Mouse (Mus musculus) cerebellum, postnatal 36 days (tissue): ENCODE data around the gene Morc3.
A peak's percentile ranks its signal among the peaks of the same experiment; 100 is the strongest.

Experiments
- DNase-seq, 2 experiments: peaks; one replicate each; pipeline ENCODE4 v3.0.0; 2021 to 2022; ENCODE audit warnings: mixed read lengths in 2 of 2

Gene Morc3

DNA sequence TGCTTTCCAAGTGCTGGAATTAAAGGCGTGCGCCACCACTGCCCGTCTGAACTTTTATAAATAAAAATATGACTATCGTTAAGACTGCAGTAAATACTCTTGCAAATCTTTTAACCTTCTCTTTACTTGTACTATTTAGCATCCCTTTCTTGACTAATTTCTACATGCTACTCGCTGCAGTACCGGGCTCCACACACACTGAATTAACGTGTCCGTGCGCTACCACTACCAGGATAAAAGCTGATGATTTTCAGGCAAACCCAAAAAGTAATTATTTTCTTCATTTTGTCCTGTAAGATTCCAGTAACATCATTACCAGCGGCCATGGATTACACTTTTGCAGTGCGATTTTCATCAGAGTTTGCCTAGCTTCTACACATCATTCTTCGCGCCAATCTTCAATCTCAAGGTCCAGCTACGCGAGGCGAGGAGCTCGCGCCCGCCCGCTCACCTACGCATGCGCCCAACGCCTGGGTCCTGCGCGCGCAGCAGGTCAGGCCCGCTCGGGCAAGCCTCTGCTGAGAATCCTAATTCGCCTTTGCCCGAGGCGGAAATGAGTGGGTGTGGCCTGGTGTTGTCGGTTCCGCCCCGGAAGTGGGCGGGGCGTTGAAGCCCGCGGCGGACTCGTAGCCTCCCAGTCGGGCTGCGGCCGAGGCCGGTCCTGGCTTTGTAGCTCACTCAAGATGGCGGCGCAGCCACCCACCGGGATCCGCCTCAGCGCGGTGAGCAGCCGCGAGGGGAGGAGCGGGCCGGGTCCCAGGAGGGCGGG lies at the start of gene Morc3:
TSS of gene Morc3 (plus strand) at position 495 of the 769 bp plus-strand sequence.
- DNase-seq: peak; percentile 99

DNA sequence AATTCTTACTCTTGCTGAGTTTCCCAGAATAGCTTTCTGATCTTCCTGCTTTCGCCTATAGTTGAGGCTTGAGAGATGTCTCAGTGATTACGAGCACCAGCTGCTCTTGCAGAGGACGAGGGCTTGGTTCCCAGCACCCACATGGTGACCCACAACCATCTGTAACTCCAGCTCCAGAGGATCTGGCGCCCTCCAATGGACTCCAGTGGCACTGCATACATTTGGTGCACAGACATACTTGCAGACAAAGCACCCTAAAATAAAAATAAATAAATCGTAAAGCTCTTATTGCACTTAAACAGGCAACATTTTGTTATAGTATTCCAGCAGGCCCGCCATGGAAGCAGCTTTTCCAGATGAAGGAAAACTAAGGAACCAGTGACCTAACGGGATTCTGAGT lies 47.7 kb upstream of the Morc3 start:
- DNase-seq: no peak

DNA sequence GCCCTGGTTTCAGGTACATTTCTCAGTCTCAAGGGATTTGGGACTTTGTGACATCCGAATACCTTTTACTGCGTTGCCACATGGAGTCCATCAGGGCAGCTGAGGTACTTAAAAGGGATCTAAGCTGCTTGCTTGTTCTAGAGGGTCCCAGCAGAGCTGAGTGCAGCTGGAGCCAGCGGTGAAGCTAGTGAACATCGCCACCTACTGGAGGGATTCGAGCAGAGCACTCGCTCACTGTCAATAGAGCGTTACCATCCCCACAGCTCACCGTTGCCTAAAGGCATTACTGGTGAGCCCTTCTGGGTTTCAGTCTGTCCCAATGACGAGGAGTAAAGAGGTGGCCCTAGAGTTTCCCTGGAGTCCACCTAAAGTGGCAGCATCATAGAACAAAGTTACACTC lies 46.1 kb upstream of the Morc3 start:
- DNase-seq: peak; percentile 55

DNA sequence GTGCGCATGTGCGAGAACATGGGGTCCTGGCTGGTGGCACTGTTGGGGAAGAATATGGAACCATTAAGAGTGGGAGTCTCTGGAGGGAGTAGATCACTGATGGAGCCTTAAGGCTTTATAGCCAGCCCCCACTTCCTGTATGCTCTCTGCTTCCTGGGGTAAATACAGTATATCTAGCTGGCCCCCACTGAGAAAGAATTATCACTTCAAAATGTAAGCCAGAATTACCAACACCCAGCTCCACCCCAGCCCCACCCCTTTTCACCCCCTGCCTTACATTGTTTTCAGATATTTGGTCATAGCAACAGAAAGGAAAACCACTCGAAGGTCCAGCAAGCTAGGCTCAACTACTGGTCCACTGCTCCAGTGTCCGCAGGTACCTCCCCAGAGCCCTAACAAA lies 43.5 kb upstream of the Morc3 start:
- DNase-seq: no peak

DNA sequence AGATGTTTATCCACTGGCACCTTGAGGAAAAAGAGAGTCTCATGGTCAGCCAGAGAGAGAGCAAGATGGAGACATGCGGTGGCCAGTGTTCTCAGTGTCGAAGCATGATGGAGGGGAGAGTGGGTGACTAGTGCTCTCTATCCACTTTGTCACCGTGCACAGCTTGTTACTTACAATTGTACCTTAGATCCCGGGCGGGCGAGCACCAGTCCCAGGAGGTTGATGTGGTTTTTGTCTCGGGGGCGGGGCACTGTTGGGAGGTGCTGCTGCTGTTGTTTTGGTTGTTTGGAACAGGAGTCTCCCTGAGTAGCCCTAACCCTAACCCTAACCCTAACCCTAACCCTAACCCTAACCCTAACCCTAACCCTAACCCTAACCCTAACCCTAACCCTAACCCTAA lies 43.0 kb upstream of the Morc3 start:
- no peak for DNase-seq

DNA sequence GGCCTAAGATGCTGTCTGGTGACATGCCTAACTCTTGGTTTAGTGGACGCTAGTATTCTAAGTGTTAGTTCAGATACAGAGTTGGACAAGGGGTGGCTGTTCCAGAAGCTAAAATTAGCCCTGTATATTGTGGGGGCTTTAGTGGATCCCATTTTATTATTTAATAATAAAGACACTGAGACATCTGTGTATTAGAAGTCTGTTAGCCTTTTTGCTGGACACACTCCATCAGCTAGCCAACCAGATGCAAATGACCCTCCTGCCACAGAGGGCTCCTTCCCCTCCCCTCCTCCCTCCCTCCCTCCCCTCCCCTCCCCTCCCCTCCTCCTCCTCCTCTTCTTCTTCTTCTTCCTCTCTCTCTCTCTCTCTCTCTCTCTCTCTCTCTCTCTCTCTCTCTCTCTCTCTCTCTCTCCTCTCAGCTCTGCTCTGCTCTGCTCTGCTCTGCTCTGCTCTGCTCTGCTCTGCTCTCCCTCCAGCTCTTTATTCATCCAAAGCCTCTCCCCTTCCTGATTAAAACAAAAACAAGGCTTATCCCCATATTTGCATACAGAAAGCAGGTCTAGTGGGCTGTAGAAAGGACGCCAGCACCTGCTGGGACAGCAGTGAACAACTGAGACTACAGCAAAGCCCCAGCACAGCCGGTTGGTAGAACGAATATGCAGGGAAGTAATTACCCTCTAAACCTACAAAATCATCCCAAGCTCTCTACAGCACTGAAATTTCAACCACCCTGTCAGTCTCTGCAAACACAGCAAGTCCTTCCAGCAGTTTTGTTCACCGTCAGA lies 41.8 kb upstream of the Morc3 start:
- no peak for DNase-seq

DNA sequence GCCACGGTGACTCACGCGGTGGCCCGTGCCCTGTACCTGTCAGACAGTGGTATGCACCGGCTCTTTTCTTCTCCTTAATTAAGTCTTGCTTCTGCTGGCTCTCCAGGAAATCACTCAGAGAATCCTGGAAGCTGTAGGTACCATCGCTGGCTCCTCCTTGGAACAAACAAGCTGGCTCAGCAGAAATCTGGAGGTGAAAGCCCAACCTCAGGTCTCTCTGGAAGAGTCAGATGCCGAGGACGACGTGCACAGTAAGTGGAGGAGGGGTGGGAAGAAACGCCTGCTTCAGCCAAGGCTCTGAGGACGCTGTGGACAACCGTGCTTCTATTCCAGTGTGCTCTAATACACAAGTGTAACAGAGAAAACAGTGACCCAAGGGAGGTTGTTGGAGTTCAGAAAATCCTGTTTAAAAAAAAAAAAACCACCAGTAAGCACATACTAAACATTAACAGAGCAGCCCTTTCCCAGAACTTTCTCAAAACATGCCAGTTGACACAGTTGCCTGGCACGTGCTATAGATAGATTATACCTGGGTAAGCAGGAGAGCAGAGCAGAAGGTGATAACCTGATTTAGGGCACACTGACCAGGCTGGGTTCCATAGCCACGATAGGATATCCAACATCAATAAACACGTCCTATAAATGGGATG lies 38.8 kb upstream of the Morc3 start:
- no peak for DNase-seq

DNA sequence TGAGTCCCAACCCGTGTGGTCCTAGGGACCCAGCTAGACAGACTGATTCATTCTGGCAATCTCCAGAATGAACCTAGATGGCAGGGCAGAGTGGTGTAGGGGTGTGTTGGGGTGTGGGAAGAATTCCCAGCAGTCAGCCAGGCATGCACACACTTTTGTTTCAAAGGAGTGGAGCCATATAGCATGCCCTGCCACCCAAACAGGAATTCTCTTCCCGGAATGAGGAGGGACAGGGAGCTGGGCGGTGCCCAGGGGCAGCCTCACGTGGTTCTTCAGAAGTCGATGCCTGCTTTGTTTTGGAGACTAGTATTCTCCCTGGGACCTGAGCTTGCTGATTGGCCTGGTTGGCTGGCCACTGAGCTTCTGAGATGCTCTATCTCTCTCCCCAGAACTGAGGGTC lies 37.1 kb upstream of the Morc3 start:
- no peak for DNase-seq

DNA sequence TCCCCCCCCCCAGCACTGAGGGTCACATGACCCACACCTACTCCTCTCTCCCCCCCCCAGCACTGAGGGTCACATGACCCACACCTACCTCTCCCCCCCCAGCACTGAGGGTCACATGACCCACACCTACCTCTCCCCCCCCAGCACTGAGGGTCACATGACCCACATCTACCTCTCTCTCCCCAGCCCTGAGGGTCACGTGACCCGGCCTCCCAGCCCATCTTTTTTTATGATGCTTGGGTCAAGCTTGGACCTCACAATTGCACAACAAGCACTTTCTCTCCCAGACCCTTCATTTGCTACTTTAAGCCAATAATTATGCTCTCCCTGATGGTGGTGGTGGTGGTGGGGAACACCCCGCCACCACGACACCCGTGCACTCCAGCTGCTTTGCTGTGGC lies 36.5 kb upstream of the Morc3 start:
- no peak for DNase-seq

DNA sequence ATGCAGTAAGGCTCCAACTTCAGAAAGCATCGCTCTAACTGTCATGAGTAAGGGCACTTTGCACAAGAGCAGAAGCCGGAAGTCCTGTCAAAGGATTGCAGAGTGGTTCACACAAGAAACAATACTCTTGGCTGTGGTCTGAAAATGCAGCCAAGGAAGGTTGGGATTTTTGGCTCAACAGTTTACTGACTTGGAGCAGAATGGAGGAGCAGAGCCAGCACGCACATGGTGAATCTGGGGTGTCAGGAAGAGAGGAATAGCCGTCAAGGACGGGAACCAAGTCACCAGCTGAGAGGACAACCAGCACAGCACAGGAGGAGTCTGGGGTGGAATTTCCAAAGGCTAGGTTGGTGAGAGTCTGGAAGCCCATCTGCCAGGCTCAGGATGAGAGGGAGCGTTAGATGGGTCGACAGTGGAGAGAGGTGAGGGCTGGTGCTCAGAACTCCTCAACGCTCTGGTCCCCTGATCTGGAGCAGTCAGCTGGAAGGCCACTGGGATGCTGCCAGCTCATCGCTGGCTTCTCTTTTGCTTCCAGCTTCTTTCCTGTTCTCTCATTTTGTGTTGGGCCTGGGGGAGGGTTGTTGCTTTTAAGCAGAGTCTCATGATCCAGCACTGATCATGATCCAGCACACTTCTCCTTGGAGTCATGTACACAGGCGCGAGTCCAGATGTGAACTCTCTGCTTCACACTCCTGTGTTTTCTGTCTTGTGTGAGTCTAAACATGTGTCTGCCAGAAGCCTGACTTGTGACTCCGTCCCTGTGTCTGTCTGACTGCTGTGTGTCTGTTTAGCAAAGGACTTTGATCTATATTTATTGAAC lies 34.7 kb upstream of the Morc3 start:
- peak; percentile 56 to 58 for DNase-seq

DNA sequence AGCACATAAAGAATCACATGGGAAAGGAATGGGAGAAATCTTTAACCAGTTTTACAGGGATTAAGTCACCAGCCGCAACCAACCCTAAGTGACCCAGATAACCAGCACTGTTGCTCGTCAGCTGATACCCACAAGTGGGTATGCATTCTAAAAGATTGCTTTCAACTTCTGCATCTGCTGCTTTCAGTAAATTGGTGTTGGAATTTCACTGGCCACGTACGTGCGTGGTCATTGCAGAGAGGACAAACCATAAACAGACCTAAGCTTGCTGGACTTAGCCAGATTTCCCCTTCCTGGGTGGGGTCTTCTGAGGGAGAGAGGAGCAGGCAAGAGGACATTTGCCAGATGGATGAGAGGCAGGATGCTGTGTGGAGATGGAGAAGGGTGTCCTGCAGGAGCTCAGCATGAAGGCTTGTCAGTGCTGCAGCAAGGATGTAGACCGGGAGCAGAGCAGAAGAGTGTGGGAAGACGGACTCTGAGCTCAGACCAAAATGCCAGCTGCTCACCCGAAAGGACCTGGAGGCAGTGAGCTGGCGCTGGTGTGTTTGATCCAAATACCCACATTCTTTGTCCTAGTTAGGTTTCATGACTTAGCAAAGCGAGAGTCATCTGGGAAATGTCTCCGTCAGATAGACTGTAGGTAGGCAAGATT lies 34.0 kb upstream of the Morc3 start:
- DNase-seq: peak in 1 of 2 experiments; percentile 22

DNA sequence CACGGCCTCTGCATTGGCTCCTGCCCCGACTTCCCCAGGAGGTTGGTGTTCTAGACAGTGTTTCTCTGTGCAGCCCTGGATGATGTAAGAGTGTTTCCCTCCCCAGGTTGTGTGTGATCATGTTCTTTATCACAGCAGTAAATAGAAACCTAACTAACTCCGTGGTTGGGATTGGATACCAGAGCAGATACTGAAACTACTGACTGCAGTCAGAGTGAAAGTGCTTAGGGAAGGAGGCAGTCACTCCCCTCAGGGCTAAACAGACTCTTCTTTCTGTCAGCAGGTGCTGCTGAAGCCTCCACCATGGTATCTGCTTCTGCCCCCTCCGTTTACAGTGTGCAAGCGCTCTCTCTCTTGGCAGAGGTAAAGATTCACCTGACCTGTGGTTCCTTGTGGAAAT lies 33.3 kb upstream of the Morc3 start:
- no peak for DNase-seq

DNA sequence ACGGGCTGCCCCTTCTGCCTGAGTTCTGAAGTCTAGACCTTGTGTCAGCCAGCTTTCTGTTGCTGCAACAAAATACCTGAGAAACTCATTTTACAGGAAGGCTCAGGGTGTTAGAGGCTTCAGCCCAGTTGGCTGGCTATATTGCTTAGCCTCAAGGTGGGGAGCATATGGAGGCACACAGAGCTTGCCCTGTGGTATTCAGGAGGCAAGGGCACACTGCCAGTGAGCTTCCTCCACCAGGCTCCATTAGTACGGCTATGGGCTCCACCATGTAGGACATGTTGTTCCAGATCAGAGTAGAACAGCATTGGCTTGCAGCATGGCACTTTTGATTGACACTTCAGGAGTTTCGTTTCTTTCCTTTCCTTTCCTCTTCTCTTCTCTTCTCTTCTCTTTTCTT lies 32.9 kb upstream of the Morc3 start:
- DNase-seq: peak; percentile 29 to 32

DNA sequence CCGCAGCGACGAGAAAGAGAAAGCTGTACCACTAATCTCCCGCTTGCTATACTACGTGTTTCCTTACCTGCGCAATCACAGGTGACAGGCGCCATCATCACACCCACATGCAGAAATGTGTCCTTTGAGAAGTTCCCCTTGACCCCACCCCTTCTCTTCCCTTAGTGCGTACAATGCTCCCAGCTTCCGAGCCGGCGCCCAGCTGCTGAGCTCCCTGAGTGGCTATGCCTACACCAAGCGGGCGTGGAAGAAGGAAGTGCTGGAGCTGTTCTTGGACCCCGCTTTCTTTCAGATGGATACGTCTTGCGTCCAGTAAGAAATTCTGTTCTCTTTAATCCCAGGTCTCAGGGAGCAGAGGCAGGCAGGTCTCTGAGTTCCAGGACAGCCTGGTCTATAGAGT lies 32.0 kb upstream of the Morc3 start:
- DNase-seq: no peak

DNA sequence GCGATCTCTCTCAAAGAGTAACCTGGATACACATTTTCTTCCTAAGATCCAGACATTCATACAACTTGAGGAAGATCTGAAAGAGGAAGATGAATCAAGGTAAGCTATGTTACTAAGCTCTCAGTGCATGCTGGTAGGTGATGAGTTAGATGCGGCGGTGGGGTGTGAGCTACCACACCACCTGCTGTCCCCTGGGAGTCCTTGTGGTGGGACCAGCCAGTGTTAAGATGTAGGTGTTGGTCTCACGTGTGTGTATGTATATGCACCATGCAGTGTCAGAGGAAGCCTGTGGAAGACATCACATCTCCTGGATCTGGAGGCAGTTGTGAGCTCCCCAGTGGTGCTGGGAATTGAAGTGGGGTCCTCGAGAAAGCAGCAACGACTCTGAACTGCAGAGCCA lies 24.8 kb upstream of the Morc3 start:
- no peak for DNase-seq

DNA sequence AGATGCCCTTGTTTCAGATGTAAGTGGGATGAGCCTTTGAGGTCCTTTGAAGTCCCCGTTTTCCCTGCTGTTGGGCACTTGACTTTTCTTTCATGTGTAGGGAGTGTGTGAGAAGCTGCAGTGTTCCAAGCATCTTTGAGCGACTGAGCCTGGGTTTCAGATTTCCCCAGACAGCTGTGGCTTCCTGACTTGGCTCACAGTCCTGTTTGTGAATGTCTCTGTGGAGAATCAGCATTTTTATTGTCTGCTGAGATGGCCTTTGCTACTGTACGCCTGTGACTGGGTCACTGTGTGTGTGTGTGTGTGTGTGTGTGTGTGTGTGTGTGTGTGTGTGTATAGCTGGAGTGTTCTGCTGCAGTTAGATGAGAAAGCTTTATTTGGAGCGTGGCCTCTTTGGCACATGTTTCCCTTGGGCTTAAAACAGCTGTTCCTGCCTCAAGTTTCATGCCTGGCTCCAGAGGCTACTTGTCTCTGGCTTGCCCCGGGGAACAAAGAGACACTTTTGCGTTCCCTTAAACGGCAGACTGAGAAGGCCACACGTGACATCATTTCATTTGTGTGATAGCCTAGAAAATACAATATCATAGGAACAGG lies 23.9 kb upstream of the Morc3 start:
- DNase-seq: no peak

DNA sequence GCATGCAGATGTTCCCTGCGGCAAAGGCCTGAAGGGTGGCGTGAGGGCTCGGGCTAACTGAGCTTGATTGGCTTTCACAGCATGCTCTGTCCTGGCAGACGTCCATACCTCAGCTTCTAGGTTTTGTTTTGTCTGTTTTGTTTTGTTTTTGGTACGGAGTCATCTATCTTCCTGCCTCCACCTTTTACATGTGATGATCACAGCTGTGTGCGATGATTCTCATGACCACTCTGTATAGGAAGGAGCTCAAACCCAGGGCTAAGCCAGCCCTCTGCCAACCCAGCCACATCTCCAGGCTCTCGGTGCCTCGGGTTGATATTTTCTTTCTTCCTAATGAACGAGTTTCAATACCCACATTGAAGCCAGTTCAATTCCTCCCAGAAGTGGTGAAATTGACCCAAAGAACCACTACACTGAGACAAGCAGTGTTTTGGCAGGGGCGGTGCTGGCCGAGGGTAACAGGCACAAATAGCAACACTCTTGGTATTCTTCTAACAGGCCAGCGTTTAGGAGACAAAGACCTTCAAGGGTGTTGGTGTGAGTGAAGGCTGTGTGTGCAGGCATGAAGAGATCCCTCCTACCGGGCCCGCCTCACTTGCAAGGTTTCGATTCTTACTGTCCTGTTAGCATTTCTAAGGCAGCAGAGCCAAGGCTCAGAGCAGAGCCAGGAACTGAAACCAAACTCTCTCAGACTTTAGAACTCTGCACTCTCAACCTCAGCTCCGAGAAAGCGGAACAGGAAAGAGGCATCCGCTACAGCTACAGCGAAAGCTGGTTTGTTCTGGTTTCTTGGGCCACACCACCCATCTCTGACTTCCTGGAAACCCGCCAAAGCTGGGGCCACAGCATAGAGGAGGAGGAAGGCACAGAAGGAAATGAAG lies 15.8 kb upstream of the Morc3 start:
- no peak for DNase-seq

DNA sequence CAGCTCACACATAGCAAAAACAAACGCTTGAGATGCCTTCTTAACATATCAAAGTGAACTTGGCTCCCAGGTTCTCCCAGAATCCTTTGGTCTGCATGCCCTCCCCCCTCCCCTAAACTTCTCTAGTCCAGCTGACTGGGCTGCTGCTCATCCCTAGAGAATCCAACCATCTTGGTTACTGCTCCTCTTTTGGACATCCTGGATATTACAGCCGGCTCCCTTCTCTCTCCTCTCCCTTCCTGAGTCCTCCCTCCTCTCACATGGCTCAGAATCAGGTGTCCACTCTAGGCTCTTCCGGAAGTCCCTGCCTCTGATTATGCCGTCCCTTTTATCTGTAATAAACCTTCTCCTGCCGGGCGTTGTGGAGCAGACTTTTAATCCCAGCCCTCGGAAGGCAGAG lies 15.1 kb upstream of the Morc3 start:
- DNase-seq: no peak

DNA sequence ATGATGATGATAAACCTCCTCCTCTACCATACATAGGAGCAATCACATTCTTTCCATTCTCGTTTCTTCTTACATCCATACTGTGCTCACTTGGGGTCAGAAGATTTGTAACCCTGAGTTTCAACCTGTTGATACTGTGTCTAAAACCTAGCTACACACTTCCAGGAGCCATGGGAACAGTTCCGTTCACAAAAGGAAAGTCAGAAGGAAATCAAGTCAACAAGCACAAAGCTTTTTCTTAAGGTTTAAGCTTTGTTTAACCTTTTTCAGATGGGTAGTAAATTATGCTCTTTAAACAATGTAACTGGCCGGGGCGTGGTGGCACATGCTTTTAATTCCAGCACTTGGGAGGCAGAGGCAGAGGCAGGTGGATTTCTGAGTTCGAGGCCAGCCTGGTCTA lies 14.6 kb upstream of the Morc3 start:
- DNase-seq: no peak

DNA sequence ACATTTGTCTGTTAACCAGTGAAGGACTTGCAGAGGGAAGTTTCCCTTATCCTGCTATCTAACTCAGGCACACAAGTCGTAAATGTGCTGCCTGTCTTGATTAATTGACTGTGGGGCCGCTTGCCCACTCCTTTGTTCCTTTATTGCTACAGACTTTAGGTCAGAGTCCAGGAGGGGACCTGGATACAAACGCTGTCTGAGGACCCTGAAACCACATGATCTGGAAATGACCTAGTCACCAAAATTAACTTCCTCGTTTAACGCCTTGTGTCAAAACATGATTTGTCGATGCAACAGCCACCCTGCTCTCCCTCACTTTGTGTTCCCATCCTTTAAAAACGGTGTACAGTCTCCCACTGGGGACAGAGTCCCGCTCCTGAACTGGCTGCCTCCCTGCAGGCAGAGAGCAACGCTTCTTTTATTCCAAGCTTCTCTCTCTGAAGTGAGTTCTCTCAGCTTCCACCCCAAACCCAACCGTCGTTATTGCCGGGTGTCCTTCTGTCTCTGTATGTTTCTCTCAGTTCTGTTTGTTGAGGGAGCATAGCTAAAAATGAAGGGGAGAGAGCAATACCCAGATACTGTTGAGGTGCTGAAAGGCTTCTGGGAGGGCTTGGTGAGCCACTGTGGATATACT lies 13.1 kb upstream of the Morc3 start:
- DNase-seq: no peak

DNA sequence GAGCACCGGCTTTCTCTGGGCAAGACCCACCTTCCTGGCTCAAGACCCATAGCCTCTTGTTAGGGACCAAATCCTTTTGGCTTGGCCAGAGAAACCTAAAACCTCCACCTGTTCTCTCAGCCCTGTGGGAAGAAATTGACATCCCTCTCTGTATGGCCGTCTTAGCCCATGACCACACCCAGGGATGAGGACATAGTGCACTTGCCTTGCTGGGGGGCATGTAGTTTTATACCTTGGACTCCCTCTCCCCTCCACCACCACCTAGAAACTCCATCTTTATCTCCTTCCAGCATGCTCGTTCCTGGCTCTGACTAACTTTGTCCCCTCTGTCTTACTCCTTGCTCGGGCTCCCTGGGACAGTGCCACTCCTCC lies 12.6 kb upstream of the Morc3 start:
- DNase-seq: no peak
